Mouse (Mus musculus) bone marrow macrophage, adult 2 months (primary cell): ENCODE results near the gene Exoc5.

Experiments used
- CTCF ChIP-seq: IDR thresholded peaks from 2 replicates; pipeline ENCODE4 v1.5.1; 2012; ENCODE audit warnings: low read depth, mild to moderate bottlenecking, low read length, moderate library complexity
- POLR2A ChIP-seq: IDR thresholded peaks from 2 replicates; pipeline ENCODE4 v1.6.1; 2012; ENCODE audit warnings: mild to moderate bottlenecking, low read depth, low read length, borderline replicate concordance

DNA sequence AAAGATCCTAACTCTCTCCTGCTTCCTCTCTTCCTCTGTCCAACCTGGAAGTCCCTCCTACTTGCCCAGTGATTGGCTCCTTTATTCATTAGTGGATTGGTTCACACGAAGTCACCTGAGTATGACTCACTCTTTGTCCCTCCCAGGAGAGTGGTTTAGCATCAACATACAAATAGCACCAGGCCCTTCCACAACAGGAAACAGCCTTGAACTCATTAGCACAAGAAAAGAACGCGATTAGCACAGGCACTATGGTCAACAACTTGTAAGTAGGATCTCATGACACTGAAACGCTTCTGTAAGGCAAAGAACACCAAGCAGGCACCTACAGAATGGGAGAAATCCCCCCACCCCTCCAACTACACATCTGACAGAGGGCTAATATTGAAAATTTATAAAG lies 67.7 kb downstream of the Exoc5 start:
- TF ChIP-seq CTCF (no peak), POLR2A (no peak)
